Mouse (Mus musculus) urinary bladder, postnatal 36 days (tissue): ENCODE data around the gene Bcl7c.
A peak's percentile ranks its signal among the peaks of the same experiment; 100 is the strongest.
"Not testable (repeated sequence)": the region's sequence is repeated elsewhere in the genome, so short reads cannot be mapped to it uniquely, and the experiment has no call there.

Experiments used
- DNase-seq, 2 experiments: peaks; one replicate each; pipeline ENCODE4 v3.0.0; 2022; ENCODE audit warnings: low spot score in 2 of 2, mixed read lengths in 1 of 2

Gene Bcl7c

DNA sequence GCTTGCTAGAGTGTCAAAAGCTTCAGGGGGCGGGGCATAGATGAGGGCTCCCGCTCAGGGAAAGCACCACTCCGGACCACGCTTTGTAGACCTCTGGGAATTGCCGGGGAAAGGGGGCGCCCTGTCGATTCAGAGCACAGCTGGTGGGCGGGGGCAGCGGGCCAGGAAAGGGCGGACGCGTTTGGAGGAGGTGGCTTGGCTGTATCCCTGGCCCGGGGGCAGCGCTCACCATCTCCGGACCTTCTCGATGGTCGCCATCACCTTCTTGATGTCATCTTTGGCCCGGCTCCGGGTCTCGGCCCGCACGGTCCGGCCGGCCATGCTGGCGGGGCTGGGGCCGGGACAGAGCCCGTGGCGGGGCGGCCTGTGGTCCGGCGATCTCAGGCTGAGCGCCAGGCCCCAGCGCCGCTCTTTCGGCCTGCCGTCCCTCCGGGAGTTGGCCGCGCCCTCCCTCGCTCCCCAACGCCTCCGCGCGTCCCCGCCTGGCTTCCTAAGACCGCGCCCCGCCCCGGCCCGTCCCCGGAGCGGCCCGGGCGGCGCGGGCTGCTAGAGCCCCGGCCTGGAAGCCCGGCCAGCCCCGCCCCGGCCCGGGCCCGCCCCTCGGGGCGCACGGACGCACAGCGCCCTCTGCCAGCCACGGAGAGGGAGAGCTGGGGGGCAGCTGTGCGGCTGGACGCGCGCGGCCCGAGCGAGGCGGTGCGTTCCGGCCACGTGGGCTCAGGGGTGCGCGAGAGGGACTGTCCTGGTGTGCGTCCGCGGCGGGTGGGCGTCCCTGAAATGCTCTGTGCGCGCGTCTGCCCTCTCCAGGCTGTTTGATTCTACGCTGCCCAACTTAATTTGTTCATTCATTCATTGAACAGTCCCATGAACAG lies at the start of gene Bcl7c:
Bcl7c (minus strand) TSS at position 727 of the 872 bp plus-strand sequence.
- DNase-seq, result peak; percentile 88

DNA sequence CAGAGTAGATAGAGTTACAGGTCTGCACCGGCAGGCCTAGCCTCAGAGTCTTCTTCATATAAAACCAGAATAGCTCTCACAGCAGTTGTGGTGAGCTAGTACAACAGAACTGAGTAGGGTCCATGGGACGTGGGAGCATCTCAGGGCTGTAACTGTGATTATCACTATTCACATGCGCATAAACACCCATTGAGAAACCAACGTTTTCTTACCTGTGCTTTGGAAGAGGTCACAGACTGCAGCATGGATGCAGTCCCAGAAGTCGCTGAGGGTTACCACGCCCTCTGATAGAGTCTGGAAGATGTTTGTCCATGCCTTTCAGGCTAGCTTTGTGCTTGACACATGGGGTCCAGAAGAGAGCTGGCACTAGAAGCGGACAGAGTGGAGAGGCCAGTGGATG lies 45.0 kb upstream of the Bcl7c start:
- DNase-seq, result no peak

DNA sequence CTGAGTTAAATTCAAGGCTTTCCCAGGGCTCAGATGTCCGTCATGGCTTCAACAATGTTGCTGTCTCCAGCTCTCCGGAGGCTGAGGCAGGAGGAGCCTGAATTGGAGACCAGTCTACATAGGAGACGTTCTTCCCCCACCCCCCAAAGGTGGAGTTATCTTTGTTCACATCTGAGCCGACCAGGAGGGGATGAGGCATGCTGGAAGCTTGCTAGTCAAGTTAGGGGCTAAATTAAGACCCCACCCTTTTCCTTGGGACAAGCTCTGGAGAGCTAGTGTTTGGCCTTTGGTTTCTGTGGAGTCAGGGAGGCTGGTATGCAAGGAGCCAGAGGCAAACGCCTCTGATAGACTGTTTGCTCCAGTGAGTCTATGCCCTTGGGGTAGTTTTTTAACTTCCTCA lies 44.4 kb upstream of the Bcl7c start:
- DNase-seq, result no peak

DNA sequence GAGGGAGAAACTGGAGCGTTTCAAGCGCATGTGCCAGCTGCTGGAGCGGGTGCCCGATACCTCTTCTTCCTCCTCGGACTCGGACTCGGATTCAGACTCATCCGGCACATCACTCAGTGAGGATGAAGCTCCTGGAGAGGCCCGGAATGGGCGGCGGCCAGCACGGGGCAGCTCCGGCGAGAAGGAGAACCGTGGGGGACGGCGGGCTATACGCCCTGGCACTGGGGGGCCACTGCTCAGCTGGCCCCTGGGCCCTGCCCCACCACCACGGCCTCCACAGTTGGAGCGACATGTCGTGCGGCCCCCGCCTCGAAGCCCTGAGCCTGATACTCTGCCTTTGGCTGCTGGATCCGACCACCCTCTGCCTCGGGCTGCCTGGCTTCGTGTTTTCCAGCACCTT lies 43.3 kb upstream of the Bcl7c start:
- no peak for DNase-seq

DNA sequence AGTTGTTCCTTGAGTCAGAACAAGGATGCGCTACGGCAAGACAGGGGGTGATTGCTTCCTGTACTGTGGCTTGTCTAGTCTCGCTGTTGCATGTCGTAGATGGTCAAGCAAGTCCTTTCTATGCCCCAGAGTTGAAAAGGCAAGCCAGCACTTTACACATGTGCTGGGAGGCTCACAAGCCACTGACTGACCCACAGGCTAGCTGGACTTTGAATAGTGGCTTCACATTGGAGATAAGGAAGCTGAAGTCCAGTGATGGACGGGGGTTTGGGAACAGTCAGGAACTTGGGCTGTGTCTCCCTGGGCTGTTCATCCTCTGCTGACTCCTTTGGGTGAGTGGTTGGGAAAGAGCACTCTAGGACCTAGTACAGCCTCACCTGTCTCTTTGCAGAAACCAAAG lies 42.9 kb upstream of the Bcl7c start:
- no peak for DNase-seq

DNA sequence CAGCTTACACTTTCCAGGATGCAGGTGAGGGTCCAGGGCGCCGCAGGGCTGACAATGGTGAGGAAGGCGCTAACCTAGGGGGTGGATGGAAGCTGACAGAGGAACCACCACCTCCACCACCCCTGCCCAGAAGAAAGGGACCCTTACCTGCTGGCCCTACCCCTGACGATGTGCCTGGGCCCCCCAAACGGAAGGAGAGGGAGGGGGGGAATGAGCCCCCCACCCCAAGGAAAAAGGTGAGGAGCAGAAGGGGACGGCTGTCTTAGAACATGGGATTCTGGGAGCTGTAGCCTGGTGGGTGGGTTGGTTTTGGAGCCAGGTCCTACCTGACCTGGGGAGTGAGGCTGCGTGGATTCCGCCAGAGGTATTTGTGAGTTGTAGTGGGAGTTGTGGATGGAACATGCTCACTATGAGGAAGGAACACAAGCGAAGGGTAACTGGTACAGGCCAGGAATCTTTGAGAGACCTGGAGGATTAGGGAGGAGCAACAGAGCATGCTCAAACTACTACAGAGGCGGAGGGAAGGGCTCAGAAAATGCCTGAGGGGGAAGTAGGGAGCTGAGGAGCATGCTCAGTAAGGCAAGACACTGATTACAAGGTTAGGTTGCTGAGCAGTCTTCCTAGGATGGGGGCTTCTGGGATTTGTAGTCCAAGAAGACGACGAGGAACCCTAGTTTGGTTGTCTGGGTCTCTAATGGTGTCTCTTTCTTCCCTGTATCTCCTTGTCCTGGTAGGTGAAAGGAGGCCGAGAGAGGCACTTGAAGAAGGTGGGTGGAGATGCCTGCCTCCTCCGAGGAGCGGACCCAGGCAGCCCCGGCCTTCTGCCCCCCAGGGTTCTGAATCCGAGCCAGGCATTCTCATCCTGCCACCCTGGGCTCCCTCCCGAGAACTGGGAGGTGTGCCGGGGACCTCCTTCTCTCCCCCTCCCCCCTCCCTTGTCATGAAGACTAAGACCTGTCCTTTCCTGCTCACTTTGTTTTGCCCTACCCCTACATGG lies 41.7 kb upstream of the Bcl7c start:
- no peak for DNase-seq

DNA sequence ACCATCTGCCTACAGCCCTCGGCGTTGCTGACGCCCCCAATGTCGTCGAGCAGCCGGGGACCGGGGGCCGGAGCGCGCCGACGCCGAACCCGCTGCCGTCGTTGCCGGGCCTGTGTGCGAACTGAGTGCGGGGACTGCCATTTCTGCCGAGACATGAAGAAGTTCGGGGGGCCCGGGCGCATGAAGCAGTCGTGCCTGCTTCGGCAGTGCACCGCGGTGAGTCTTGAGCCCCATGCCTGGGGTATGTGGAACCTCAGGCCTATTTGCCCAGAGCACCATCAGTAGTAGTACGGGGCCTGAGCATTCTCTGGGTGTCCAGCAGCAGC lies 39.5 kb upstream of the Bcl7c start:
- DNase-seq, result no peak

DNA sequence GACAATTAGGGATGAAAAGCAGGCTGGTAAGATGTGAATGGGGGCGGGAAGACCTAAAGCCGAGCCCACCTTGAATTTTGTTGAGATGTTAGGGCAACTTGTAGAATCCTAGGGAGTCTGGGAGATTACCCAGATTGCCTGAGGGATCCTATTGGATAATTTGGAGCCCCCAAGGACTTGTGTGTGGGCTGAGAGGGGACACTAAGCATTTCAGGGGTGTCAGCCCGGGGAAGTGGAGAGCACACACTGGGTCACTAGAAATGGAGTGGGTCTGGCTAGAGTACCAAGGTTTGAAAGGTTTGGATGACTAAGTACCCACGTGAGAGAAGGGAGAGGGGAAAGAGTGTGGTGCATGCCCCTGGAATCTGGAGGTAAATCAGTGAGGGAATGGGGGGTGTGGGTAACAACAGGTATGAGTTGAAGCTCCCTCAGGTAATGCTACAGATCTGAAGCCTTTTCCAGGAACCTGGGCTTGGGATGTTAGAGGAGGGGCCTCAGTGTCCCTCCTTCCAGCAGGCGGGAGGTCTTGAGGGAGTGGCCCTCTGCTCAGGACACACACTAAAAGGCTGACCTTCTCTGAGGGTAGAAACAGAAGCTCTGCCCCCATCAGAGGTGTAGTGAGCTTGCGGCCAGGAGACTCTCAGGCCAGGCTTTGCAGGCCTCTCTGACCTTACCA lies 39.0 kb upstream of the Bcl7c start:
- DNase-seq, result no peak

DNA sequence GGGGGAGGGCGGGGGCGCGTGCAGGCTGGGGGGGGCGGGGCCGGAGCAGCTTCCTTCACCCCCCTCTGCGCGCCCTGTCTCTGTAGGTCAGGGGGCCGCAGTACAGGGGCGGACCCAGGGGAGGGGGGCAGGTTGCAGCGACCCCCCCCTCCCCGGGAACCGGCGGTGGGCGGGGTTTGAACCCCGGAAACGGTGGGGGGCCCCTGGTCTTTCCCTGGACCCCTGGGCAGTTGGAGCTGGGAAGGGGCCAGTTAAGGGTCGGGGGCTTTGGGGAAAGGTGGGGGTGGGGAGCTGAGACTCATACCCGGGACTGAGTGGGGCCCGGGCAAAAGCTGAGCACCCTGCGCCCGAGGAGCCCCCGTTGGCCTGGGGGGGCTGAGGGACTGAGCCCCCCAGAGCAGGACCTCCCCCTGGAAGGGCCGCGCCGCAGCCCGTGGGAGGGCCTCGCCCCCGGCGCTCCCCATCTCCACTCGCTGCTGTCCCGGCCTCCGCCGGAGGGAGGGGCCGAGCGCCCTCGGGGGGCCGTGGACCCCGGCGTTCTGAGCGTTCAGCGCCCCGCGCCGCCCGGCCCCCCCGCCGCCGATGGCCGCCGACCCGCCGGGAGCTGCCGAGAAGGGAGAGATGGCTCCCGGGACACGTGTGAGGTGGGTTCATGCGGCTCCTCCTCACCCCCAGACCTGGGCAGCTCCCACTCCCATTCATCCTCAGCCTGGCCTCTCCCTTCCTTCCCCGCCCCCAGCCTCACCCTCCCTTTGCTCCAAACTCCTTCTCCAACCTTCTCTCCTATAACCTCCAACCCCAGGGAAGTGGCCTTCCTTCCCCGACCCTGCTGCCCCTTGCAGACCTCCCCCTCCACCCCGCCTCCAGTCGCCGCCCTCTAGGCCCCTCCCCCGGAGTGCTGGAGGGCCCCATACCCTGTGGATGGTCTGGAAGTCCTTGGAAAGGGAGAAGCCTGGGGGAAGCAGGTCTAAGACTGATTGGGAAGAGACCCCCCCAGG lies 38.1 kb upstream of the Bcl7c start:
- no peak for DNase-seq

DNA sequence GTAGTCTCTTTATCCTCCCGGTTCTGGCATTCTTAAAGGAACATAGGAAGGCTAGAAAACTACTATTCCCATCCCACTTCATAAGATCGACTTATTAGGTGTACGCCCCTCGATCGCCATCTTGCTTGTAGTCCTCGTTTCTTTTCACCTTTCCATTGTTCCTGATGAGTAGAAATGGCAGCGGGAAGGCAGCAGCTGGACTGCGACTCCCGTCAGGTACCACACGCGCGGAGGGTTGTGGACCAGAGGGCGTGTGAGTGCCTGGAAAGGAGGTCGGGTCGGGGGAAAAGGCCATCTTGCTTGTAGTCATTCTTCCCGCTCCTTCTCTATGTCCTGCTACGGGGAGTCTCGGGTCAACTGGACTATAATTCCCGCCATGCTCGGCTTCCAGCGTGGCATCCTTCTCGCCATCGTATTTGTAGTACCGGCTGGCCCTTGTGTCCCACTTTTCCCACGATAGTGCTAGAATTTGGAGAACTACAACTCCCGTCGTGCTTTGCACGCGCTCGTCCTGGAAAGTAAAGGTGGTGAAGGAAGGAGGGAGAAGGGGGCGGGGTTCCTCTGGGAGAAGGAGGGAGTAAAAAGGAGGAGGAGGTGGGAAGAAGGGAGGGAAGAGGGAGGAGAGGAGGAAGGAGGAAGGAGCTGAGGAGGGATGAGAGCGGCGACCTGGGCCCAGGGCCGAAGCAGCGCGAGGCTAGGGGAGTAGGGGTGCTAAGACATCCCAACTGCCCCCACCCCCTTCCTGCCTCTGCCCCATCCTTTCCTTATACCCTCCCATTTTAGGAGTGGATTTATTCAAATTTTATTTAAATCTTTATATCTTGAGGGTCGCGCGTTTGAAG lies 37.1 kb upstream of the Bcl7c start:
- peak; percentile 94 to 97 for DNase-seq

DNA sequence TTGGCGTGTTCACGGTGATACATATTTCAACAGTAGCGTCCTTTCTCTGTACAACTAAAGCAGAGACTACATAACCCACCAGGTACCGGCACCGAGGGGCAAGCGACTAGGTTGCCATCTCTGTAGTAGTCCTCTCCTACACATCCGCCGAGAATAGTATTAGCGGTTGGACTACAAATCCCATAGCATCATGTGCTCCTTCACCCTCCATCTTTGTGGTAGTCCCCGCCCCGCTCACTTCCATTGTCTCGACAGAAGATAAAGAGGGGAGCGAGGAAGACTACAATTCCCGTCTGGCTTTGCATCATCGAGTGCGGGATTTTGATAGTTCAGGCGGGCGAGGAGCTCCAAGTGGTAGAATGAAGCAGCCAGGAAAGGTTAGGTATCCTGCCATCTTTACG lies 36.5 kb upstream of the Bcl7c start:
- DNase-seq, result peak; percentile 87 to 91

DNA sequence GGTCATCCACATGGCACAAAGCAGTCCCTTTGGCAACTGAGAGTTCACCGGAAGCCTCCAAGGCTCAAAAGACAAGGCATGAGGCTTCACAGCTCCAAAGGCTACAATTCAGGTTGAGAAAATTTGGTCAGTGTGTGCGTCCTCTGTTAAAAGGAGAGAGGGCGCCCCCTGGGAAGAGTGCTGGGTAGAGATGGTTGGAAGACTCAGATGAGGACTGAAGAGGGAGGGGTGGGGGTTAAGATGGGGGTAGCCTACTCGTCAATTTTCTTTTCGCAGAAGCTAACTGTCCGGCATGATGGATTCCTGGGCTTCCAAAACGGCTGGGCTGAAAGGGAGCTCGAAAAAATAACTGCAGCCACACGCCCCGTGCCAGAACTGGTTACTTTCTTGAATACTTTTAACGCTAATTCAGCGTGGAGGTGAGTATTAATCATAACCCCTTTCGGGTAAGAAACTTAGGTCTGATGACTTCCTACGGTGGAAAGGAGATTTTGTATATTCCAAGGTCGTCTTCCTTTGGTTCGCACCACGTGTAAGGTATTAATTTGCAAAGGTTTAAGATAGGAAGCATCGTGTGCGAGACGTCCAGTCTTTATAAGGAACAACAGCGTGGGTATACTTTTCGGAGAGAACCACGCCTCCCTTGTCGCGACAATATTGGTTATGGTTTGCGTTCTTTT lies 35.8 kb upstream of the Bcl7c start, which contains the start of gene Fbxl19:
Fbxl19 (plus strand) TSS at position 178 of the 680 bp plus-strand sequence.
- peak; percentile 61 to 70 for DNase-seq

DNA sequence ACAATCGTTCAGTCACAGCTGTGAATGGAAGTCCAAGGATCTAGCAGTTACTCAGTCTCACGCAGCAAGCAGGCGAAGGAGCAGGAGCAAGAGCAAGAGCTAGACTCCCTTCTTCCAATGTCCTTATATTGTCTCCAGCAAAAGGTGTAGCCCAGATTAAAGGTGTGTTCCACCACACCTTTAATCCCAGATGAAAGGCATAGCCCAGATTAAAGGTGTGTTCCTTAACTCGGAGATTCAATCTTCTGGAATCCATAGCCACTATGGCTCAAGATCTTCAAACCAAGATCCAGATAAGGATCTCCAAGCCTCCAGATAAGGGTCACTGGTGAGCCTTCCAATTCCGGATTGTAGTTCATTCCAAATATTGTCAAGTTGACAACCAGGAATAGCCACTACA lies 23.3 kb upstream of the Bcl7c start, which contains the start of gene Ctf2:
Ctf2 (minus strand) TSS at position 101 of the 400 bp plus-strand sequence.
- not testable (repeated sequence) for DNase-seq

DNA sequence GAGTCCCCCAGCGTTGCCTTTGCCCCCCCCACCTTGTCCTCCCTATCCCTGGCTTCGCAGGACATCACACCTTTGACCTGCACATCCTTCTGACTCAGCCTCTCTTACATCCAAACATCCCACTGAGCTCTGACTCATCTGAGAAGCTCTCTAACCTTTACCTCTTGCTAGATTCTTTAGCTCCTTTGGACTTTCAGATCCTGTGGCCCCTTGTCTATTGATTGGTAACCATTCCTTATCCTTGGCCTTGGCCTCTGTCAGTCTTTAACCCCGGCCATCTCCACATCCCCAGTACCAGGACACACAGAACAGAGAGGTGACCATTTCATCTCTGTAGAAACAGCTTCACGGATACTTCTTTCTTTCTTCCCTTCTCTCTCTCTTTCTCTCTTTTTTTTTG lies 21.4 kb upstream of the Bcl7c start:
- DNase-seq, result no peak

DNA sequence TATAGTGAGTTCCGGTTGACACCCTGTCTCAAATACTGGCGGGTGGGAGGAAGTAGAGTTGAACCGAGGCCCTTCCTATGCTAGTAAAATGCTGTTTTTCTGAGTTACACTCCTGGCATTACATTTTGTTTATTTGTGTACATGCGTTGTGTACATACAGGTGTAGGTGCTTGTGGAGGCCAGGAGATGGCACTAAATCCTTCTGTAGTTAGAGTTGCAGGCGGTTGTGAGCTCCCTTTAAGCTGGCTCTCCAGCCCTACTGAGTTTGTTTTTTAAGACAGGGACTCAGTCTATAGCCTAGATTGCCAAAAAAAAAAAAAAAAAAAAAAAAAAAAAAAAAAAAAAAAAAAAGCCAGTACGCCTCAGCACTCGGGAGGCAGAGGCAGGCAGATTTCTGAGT lies 19.2 kb upstream of the Bcl7c start:
- DNase-seq, result no peak

DNA sequence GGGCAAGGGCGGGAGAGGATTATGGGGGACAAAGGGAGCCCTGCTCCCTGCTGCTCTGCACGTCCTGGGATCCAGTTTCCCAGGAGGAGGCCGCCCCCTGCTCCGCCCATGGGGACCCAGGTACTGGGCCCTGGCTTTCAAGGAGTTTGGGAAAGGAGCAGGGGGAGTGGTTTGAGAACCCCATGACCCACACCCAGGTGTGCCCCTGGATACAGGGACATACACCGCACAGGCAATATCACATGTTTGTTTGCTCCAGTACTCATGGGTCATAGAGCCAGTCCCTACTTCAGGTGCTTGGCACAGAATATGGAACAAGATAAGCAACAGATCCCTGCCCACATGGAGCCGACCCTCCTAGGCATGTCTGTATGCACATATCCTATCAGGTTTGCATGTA lies 17.2 kb upstream of the Bcl7c start:
- DNase-seq, result no peak

DNA sequence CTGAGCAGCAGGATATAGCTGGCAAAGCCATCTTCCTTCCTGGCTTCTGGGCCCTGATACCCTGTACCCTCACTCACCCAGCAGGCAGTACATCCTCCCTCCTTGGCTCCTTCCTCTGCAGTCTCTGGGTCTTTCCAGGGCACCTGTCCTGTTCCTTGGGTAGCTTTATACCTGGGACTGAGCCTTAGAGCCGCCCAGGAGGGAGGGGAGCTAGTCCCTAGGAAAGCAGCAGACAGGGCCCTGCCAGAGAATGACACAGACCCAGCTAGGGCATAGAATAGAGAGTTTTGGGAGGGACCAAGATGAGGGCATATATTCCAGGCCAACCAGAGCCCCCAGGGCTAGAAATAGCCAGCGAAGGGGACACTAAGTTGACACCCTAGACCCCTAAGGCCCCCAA lies 16.8 kb upstream of the Bcl7c start:
- no peak for DNase-seq

DNA sequence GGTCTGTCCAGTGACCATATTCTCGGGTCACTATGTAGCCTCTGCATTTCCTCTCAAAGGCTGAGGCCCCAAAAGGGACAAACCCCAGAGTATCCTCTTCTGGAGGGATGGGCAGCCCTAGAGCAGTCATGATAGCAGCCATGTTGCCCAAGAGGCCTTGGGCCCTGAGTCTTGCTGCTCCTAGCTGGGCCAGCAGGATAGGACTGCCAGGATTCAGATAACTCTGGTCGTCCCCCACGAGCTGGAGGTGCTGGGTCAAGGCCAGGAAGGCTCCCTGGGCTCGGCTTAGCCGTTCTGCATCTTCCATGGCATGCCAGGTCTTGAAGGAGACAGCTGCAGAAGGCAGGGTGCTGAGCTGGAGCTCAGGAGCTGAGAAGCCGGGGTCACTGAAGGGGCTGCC lies 10.5 kb upstream of the Bcl7c start:
- no peak for DNase-seq

DNA sequence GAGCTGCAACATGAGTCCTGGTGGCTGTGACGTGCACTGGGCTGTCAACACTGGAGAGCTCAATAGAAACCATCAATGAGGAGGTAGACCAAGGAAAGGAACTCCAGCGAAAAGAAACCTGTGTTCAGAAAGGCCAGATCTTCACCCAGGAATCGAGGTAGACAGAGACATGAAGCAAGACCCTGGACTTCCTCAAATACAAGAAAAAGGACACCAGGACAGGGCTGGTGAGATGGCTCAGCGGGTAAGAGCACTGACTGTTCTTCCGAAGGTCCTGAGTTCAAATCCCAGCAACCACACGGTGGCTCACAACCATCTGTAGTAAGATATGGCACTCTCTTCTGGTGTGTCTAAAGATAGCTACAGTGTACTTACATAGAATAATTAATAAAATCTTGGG lies 9.6 kb upstream of the Bcl7c start:
- no peak for DNase-seq
